Mouse (Mus musculus): ENCODE measurements around the gene Snx32. TPM values are rescaled to one million over a fixed set of nuclear protein-coding genes. Genes with fewer than 3 reads are reported as not detected.

The Snx32 gene
- total RNA-seq, 2 experiments from 2014 or later, result 6.2 to 8.1 TPM

GRCm38 (mm10) chr19:5485821-5486220 is 24.5 kb downstream of the Snx32 start:
- intact Hi-C loops (cut with DNase I), result loop anchor here (2.0 to 5.0 kb wide), 2 partner anchors 21 to 119 kb away; partner anchors contain the start of genes Banf1 and Eif1ad
- no peak for DNase-seq (ENCODE audit: low spot score)

- DNase-seq (ENCODE audit: low spot score), result no peak
- intact Hi-C loops (cut with DNase I), result loop anchor here (5.0 kb wide), 1 partner anchor 118 kb away; the partner anchor contains the start of genes Banf1 and Eif1ad
Measured at GRCm38 (mm10) chr19:5485371-5485770, 25.0 kb downstream of the Snx32 start.

DNA sequence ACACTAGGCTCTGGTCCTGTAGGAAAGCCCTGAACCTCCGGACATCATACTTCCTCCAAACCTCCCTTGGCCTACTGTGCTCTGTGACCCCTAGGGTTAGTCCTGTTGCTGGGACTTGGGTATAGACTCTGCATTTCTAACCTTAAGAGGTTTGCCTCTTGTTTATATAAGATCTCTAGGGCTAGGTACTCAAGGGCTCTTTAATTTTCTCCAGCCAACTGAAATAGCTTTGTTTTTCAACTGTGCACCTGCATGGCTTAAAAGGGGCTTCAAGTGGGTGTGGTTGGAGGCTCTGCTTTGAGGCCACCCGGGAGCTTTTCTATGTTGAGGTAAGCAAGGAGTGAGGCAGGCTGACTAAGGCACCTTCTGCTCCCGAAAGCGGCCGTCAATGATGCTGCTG is 25.8 kb downstream of the Snx32 start:
- no peak for DNase-seq (ENCODE audit: low spot score)
- intact Hi-C loops (cut with DNase I), result no loop called here

DNA sequence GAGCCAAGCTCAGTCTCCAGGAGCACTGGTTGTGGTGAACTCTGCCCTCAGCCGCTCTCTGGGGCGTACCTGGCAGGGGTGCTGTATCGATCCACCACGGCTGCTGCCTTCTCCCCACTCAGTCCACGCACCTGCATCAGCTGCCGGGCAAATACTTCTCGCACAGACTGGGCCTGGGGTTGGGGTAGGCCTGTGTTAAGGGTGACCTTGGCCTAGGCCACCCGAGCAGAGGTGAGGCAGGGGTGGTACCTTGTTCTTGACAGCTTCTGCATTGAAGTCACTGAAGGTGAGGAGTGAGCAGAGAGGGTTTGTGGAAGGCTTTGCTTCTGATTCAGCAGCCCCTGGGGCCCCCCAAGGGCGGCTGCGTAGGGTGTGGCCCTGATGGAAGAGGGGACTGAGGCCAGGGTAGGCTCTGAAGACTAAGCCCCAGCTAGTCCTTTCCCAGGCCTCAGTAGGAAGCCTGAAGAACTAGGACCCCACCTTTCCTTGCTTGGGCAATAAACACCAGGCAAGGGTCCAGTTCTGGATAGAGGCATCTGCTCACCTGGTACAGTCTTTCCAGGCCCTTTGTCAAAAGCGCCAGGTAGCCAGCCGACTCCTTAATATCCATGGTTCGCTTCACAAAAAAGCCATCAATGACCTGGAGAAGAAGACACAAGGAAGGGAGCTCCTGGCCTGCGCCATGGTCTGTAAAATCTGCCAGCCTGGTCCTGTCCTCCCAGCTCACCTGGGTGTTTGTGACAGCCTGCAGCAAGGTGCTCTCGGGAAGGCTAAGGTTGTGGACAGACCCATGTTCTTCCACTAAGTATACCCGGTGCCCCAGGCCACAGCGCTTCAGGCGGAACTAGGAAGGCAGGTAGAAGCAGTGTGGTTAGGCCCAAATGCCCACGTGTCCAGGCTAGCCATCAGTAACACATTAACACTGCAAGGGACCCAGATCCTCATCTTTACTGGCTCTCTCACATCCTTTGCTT is 26.7 kb downstream of the Snx32 start:
- intact Hi-C loops (cut with DNase I), result no loop called here
- DNase-seq (ENCODE audit: low spot score), result no peak

GRCm38 (mm10) chr19:5481398-5481797 is 28.9 kb downstream of the Snx32 start:
- no peak for DNase-seq (ENCODE audit: low spot score)
- intact Hi-C loops (cut with DNase I), result no loop called here

DNA sequence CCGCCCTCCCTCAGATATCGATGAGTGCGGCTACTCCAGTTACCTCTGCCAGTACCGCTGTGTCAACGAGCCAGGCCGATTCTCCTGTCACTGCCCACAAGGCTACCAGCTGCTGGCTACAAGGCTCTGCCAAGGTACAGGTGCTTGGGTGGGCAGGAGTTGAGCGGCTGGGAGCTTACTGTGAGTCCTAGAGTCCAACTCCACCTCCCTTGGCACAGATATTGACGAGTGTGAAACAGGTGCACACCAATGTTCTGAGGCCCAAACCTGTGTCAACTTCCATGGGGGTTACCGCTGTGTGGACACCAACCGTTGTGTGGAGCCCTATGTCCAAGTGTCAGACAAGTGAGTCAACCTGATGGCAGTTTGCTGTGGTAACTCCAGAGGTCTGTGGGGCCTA is 30.3 kb downstream of the Snx32 start:
- intact Hi-C loops (cut with DNase I), result no loop called here

DNA sequence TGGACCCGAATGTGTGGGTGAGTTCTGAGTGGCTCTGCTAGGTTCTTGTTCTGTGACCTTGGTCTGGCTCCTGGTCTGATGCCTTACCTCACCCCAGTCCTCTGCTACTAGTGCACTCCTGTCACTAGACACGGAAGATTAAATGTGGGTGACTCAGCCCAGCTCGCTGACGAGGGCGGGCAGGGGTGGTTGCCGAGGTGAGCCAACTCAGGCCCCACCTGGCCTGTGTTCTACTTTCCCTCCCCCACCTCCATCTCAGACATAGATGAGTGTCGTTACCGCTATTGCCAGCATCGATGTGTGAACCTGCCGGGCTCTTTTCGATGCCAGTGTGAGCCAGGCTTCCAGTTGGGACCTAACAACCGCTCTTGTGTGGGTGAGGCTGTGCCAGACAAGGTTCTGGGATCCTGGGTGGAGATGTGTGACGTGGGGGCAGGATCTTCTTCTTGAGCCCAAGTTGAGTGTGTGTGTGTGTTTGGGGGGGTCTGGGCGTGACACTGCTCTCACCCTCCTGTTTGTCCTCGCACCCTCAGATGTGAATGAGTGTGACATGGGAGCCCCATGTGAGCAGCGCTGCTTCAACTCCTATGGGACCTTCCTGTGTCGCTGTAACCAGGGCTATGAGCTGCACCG is 32.6 kb downstream of the Snx32 start:
- intact Hi-C loops (cut with DNase I), result no loop called here
- DNase-seq (ENCODE audit: low spot score), result no peak

More for the DNA sequence above, 30.3 kb downstream of the Snx32 start:
- no peak for DNase-seq (ENCODE audit: low spot score)

- no peak for DNase-seq (ENCODE audit: low spot score)
- intact Hi-C loops (cut with DNase I), result no loop called here
Measured at GRCm38 (mm10) chr19:5477004-5477667, 33.2 kb downstream of the Snx32 start.

DNA sequence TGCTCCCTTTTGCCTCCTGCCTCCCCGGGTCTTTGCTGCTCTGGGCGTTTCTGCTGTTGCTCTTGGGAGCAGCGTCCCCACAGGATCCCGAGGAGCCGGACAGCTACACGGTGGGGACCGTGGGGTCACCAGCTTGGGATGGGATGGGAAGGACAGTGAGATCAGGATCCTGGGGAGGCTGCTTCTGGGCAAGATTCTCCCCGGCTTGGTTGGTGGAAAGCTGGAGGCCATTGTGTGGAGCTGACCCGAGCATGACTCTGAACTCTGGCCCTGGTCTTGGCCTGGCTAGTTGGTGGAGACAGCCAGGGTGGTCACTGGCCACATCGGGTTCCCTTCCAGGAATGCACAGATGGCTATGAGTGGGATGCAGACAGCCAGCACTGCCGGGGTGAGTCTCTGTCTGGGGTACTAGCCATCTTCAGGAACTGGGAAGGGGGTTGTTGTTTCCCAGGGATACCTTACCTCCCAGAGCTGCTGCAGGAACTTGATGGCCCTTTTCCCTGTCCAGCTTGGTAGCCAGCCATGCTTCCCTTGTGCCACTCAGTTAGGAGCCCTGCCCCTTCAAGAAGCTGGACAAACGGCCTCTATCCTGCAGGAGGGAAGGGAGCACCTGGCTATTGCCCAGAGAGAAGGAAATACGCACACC is 35.1 kb downstream of the Snx32 start:
- no peak for DNase-seq (ENCODE audit: low spot score)

GRCm38 (mm10) chr19:5474281-5475068 is 35.9 kb downstream of the Snx32 start:
- intact Hi-C loops (cut with DNase I), result no loop called here

More for the DNA sequence above, 35.1 kb downstream of the Snx32 start:
- intact Hi-C loops (cut with DNase I), result no loop called here

GRCm38 (mm10) chr19:5473720-5474119 is 36.6 kb downstream of the Snx32 start, which contains the start of gene Efemp2:
TSS of gene Efemp2 (plus strand) at chr19:5473954.
- intact Hi-C loops (cut with DNase I), result no loop called here
- peak; percentile 78 for DNase-seq (ENCODE audit: low spot score)

More at GRCm38 (mm10) chr19:5474281-5475068, 35.9 kb downstream of the Snx32 start:
- no peak for DNase-seq (ENCODE audit: low spot score)

- intact Hi-C loops (cut with DNase I), result no loop called here
- no peak for DNase-seq (ENCODE audit: low spot score)
Measured at GRCm38 (mm10) chr19:5472857-5473256, 37.5 kb downstream of the Snx32 start.

DNA sequence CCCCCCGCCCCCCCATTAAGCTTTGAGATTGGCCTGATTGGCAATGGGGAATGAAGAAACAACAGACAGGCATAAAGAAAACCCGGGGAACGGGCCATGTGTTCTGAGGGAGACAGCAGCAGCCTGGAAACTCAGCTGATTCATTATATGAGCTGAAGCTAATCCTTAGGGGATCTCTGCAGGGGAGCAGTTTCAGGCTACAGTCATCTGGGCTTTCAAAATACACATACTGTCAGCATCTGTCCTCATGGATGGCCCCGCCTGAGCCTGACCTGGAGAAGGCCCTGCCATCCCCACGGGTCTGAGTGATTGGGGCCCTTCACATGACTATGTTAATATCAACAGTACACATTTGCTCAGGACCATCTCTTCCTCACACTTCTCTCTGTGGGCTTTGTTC is 38.5 kb downstream of the Snx32 start:
- no peak for DNase-seq (ENCODE audit: low spot score)
- intact Hi-C loops (cut with DNase I), result no loop called here

- intact Hi-C loops (cut with DNase I), result no loop called here
- DNase-seq (ENCODE audit: low spot score), result no peak
Measured at GRCm38 (mm10) chr19:5468374-5468773, 42.0 kb downstream of the Snx32 start, which contains the start of gene Ctsw. TSS of gene Ctsw (minus strand) at chr19:5468507.

GRCm38 (mm10) chr19:5466916-5467500 is 43.3 kb downstream of the Snx32 start:
- intact Hi-C loops (cut with DNase I), result no loop called here
- DNase-seq (ENCODE audit: low spot score), result no peak

- intact Hi-C loops (cut with DNase I), result loop anchor here (2.0 kb wide), 1 partner anchor 22 kb away; no protein-coding TSS in a partner anchor
- no peak for DNase-seq (ENCODE audit: low spot score)
Measured at GRCm38 (mm10) chr19:5465037-5465436, 45.3 kb downstream of the Snx32 start.

- intact Hi-C loops (cut with DNase I), result loop anchor here (2.0 kb wide), 1 partner anchor 23 kb away; no protein-coding TSS in a partner anchor
Measured at GRCm38 (mm10) chr19:5463791-5464562, 46.4 kb downstream of the Snx32 start.

GRCm38 (mm10) chr19:5463212-5463611 is 47.1 kb downstream of the Snx32 start:
- intact Hi-C loops (cut with DNase I), result no loop called here
- DNase-seq (ENCODE audit: low spot score), result no peak

More at GRCm38 (mm10) chr19:5463791-5464562, 46.4 kb downstream of the Snx32 start:
- DNase-seq (ENCODE audit: low spot score), result no peak

All from heart, postnatal 25 days (tissue).